In the genomic region with DNA sequence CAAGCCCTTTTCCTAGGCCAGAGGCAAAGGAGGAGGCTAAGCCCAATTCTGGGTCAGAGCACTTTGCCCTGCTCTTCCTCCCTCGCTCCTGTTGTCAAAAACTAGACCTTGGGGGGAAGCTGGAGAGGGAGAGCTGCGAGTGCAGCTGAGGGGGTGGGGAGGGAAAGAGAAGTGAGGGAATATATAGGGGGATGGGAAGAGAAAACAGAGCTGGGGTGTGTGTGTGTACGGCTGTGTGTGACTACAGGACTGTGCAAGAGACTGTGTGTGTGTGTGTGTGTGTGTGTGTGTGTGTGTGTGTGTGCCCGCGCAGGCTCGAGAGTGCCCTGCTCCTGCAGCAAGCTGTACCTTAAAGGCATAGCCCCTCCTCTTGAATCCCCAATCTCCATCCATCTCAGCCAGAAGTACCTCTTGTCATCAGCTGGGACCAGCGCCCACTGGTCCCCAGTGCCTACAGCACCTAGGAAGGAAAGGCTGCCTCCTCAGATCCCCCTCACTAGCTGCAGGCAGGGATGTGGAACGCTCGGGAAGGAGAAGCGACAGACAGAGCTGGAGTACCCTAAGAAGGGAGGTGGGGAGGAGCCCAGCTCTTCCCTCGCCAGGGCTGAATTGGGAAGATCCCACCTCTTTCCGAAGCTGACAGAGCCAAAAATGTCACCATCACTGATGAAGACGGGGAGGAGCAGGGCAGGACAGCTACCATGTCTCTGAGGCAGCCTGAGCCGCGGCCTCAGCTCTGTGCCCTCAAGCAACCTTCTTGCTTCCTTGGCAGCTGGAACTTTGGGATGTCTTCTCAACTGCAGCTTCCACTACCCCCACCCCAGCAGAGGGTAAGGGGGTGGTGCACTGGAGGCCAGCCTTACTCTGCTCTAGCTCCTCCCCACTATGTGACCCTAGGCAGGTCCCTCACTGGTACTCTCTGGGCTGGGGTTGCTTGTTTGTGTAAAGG, we compare ENCODE assay signal across 7 mouse cellular contexts. TPM values are rescaled to one million over a fixed set of nuclear protein-coding genes. Genes with fewer than 3 reads are reported as not detected.
DNase-seq lines count a peak whose midpoint lies in the region; ATAC-seq and TF ChIP-seq lines count a peak whose summit lies in the region.

No protein-coding gene starts in this region.

- peak overlapping the region; percentile 35; the same call in 1 of the 2 replicates for H3K9ac ChIP-seq in limb, embryonic 12.5 days (replicated peaks)

- DNase-seq in lung, postnatal 10 days = peak; percentile 25
- no peak for DNase-seq in lung, adult 2 months
- DNase-seq in forebrain, embryonic 10.5 days (ENCODE audit: extremely low spot score, low spot score) = peak; percentile 69
- DNase-seq in retina, postnatal 1 day = peak; percentile 74
- no peak for DNase-seq in natural killer cell, adult 2 months (ENCODE audit: low spot score in 2 of 2)
- no peak for DNase-seq in kidney, postnatal 25 days

- H3K4me2 ChIP-seq in limb, embryonic 12.5 days = peak overlapping the region; percentile 45

- H3K36me3 ChIP-seq in forebrain, embryonic 10.5 days (replicated peaks) = no peaks in the 10 kb centered on the region
- H3K36me3 ChIP-seq in limb, embryonic 12.5 days = no peaks in the 10 kb centered on the region

- no peak overlapping the region for H3K4me3 ChIP-seq in lung, adult 2 months (replicated peaks; ENCODE audit: extremely low read depth, low read depth, low read length)
- peak overlapping the region; percentile 41 for H3K4me3 ChIP-seq in forebrain, embryonic 10.5 days
- H3K4me3 ChIP-seq in limb, embryonic 12.5 days (replicated peaks) = 0 out of 2 replicates have a peak overlapping the region, but pooled peaks have one; percentile 9

- TF ChIP-seq POLR2A in lung, adult 2 months (IDR thresholded peaks at IDR 0.05; ENCODE audit: borderline replicate concordance, extremely low read depth, low read depth, low read length) = no peak

- no peak for TF ChIP-seq CTCF in lung, adult 2 months (IDR thresholded peaks at IDR 0.05; ENCODE audit: insufficient read depth, low read length)

- peaks cover 2% of the 10 kb centered on the region; the same call in 1 of the 2 replicates for H3K4me1 ChIP-seq in lung, adult 2 months (ENCODE audit: control insufficient read depth, insufficient read depth, low read length)
- H3K4me1 ChIP-seq in forebrain, embryonic 10.5 days = peaks cover 57% of the 10 kb centered on the region
- peaks cover 41% of the 10 kb centered on the region for H3K4me1 ChIP-seq in limb, embryonic 12.5 days (replicated peaks)

- WGBS in lung, adult 2 months = 44% methylated on average over 15 of the region's 15 CpGs
- WGBS in forebrain, embryonic 10.5 days = 5% methylated on average over 15 of the region's 15 CpGs
- 10% methylated on average over 12 of the region's 15 CpGs for WGBS in limb, embryonic 12.5 days

- peak overlapping the region; percentile 88 for H3K27ac ChIP-seq in forebrain, embryonic 10.5 days
- H3K27ac ChIP-seq in limb, embryonic 12.5 days = peak overlapping the region; percentile 89

- ATAC-seq in limb, embryonic 12.5 days (ENCODE audit: insufficient number of reproducible peaks, insufficient read depth, low FRiP score, low TSS enrichment, low read depth) = peak; percentile 69

- H3K27me3 ChIP-seq in forebrain, embryonic 10.5 days (ENCODE audit: poor library complexity, severe bottlenecking) = peaks cover 10% of the 10 kb centered on the region; the same call in 1 of the 2 replicates
- H3K27me3 ChIP-seq in limb, embryonic 12.5 days = no peaks in the 10 kb centered on the region

- no peaks in the 10 kb centered on the region; the same call in 1 of the 2 replicates for H3K9me3 ChIP-seq in forebrain, embryonic 10.5 days
- 0 out of 2 replicates have a peak, but pooled peaks cover 4% of the 10 kb centered on the region for H3K9me3 ChIP-seq in limb, embryonic 12.5 days

RNA-seq across cellular contexts. Expression of a gene that starts 49.8 kb away (rescaled TPM):
- 9.8 and 18.6 TPM in 2 replicates for polyA plus RNA-seq in lung, adult 2 months (2012; rRNA removed)
- polyA plus RNA-seq in forebrain, embryonic 10.5 days (2016; fragmentation: Nextera tagmentation; extraction: Ambion mirVana) = 1.9 and 2.1 TPM in 2 replicates
- 4.6 and 6.8 TPM in 2 replicates for polyA plus RNA-seq in limb, embryonic 12.5 days (2016; fragmentation: Nextera tagmentation; extraction: Ambion mirVana)

RNA-seq across cellular contexts. Expression of a gene that starts 55.9 kb away (rescaled TPM):
- 41.0 and 43.2 TPM in 2 replicates for polyA plus RNA-seq in lung, adult 2 months (2012; rRNA removed)
- polyA plus RNA-seq in forebrain, embryonic 10.5 days (2016; fragmentation: Nextera tagmentation; extraction: Ambion mirVana) = 128 and 134 TPM in 2 replicates
- 278 and 295 TPM in 2 replicates for polyA plus RNA-seq in limb, embryonic 12.5 days (2016; fragmentation: Nextera tagmentation; extraction: Ambion mirVana)

Comparison
In these comparisons a context has a peak if more than half of its experiments do, and no peak if none do; other contexts are left out.
1. DNase-seq: peak in lung, postnatal 10 days (single experiment), forebrain, embryonic 10.5 days (single experiment) and retina, postnatal 1 day (single experiment); none in lung, adult 2 months (single experiment), natural killer cell, adult 2 months (0 of 2) and kidney, postnatal 25 days (0 of 2).